Mouse (Mus musculus) CD4-positive, CD25-positive, alpha-beta regulatory T cell, adult 9 weeks (primary cell): ENCODE data around the gene Zfp266. TPM values are rescaled to one million over a fixed set of nuclear protein-coding genes. Genes with fewer than 3 reads are reported as not detected.

Source experiments
- polyA plus RNA-seq: library from polyadenylated mRNA; unstranded; fragments of 100-300 nt; shearing (Covaris generic); gene quantifications from one replicate; pipeline ENCODE4 v1.2.1, GENCODE M21; 2017

Zfp266 gene
- 35.5 TPM for polyA plus RNA-seq

DNA sequence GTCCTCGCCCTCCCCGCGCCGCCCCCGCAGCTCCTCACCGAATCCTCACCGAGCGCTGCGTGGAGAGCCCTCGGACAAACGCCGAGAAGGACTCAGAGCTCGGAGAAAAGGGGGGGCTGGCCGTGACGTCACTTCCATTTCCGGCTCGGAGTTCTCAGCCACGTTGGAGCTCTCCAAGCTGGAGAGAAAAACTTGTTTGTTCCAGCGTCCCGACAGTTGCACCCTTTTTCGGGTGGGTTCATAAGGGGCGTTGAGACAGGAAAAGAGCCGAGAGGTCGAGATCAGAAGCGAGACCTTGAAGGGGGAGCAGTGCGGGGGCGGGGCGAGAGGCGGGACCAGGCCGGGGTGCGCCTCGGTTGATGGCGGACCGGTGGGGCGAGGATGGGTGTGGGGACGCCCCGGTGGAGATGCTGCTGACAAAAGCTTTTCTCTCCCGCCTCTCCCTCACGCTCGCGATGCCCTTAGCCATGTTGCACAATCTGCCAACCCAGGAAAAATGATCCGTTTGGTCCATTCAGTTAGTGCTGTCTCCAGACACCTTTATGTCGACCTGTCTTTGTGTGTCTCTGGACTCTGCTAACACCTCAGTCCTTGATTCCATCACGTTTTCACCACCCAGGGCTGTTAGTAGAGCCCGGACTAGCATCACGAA, at the start of gene Zfp266:
Gene Zfp266 (minus strand): TSS at position 112 of the 652 bp plus-strand sequence.

DNA sequence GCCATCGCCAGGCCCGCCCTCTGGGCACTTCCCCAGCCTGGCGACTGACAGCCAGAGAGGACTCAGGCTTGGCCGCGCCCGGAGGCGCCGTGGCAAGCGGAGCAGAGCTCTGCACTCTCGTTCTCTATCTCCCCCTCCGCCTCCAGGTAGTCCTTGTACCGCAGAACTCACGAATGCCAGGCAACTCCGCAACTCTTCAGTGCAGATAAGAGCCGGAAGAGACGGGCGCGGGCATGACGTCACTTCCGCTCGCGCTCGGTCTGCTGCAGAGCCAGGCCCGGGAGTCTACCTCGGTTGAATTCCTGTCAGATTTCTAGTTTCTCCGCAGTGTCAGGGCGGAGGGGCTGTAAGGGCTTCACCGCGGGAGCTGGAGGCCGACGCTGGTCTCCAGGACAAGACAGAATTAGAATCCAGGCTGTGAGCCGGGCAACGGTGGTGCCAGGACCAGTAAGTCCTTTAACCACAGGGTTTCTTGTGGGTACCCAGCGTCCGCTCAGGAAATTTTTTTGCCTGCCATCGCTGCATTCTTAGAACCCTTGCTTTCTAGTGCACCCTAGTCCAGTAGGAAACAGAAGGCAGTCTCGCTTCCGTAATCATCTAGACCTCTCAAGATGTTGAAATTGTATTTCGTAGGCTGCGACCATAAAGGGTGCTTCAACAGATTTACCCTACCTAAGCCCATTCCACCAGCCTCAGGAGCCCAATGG, 28.5 kb downstream of the Zfp266 start, which contains the start of gene Zfp426:
Gene Zfp426 (minus strand): TSS at position 220 of the 707 bp plus-strand sequence.

DNA sequence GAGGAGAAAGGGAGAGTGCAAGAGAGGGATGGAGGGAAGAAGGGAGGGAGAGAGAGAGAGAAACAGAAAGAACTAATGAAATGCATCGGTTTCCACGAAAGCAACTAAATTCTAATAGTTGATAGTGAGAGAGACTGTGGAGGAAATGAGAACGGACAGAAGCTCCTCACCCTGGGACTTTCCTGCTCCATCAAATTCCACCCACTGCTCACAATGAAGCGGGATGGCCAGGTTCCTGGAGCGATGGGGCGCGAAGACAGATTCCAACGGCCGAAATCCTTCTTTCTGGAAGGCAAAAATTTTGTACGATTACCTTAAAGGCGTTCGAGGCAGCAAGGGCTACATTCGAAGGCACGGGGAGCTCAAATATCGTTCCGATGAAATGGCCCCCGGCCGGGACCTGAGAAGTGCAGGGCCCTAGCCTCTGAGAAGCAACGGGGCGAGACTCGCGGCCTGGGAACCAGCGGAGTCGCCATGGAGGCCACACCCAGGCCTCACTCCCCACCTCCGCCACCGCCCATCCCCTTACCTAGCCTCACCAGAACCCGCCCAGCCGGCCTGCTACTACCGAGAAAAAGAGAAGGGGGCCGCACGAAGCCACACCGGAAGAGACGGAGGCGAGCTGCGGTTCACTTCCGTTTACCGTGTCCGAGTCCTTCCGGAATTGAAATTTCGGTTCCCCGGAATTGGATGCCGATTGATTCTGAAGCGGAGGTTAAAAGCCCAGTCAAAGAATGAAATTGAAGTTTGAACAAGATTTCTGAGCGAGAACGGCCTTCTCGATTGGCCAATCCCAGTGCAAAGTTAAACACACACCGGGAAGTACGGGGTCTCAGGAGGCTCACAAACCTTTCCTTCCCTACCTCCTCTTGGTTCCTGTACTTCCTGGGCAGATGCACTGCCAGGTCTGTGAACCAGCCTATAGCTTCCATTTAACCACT, 61.6 kb downstream of the Zfp266 start, which contains the start of gene Zfp26:
Gene Zfp26 (minus strand): TSS at position 786 of the 941 bp plus-strand sequence.

Other genes starting within 250 kb of the Zfp266 start
- gene Olfr39, start 239.1 kb downstream of the Zfp266 start, polyA plus RNA-seq: not detected
- not detected for gene Olfr873, start 222.9 kb downstream of the Zfp266 start, polyA plus RNA-seq
- 0.21 TPM for gene Olfr18, start 185.3 kb downstream of the Zfp266 start, polyA plus RNA-seq
- gene Zfp560, start 136.2 kb downstream of the Zfp266 start, polyA plus RNA-seq: 48.5 TPM
- 38.1 TPM for gene Zfp26, start 61.3 kb downstream of the Zfp266 start, polyA plus RNA-seq
- gene Zfp426, start 28.7 kb downstream of the Zfp266 start, polyA plus RNA-seq: 30.9 TPM
- 17.4 TPM for gene Zfp846, start 59.9 kb upstream of the Zfp266 start, polyA plus RNA-seq
- gene Ubl5, start 121.5 kb upstream of the Zfp266 start, polyA plus RNA-seq: 408 TPM
- gene Fbxl12, start 123.3 kb upstream of the Zfp266 start, polyA plus RNA-seq: 63.2 TPM
- 32.5 TPM for gene Pin1, start 130.7 kb upstream of the Zfp266 start, polyA plus RNA-seq
- gene Olfm2, start 224.9 kb upstream of the Zfp266 start, polyA plus RNA-seq: 1.4 TPM